Mouse (Mus musculus): ENCODE measurements around the gene Hoxd11.

DNA sequence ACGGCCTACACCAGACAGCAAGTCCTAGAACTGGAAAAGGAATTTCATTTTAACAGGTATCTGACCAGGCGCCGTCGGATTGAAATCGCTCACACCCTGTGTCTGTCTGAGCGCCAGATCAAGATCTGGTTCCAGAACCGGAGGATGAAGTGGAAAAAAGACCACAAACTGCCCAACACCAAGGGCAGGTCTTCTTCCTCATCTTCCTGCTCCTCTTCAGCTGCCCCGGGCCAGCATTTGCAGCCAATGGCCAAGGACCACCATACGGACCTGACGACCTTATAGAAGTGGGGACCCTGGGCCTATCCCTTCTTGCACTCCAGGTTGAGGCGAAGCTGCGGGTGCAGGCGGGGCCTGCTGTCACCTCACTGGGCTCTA, 48.9 kb downstream of the Hoxd11 start:
- no peak for TF ChIP-seq CTCF (IDR thresholded peaks at IDR 0.05)
- no peak for TF ChIP-seq EP300 (IDR thresholded peaks at IDR 0.05)
